18 mouse cellular contexts compared by ENCODE assay signal in genomic region chr7:35556905-35557304, GRCm38 (mm10). TPM values are rescaled to one million over a fixed set of nuclear protein-coding genes. Genes with fewer than 3 reads are reported as not detected.
DNase-seq lines count a peak whose midpoint lies in the region; ATAC-seq lines count a peak whose summit lies in the region.
"Had no signal": no experiment of that assay in that cellular context is flagged by ENCODE, and none has a peak within 500 bp of the region (broad histone marks: within the 10 kb centered on the region; RNA-seq: fewer than 3 reads in every experiment).

No protein-coding gene starts in this region.

- no peaks in the 10 kb centered on the region for H3K9me3 ChIP-seq in liver, embryonic 11.5 days (ENCODE audit: control insufficient read depth, low read length)
- no peaks in the 10 kb centered on the region for H3K9me3 ChIP-seq in forebrain, embryonic 10.5 days
- H3K9me3 ChIP-seq: embryonic facial prominence, embryonic 12.5 days; G1E; midbrain, embryonic 15.5 days had no signal

- WGBS in liver, embryonic 11.5 days: 42% methylated on average over 5 of the region's 5 CpGs
- WGBS in forebrain, embryonic 10.5 days: 93% methylated on average over 5 of the region's 5 CpGs

- no peaks in the 10 kb centered on the region for H3K36me3 ChIP-seq in liver, embryonic 11.5 days (ENCODE audit: control insufficient read depth, insufficient read depth, low read length)
- no peaks in the 10 kb centered on the region for H3K36me3 ChIP-seq in forebrain, embryonic 10.5 days (replicated peaks)
- H3K36me3 ChIP-seq: embryonic facial prominence, embryonic 12.5 days; midbrain, embryonic 15.5 days had no signal

- ATAC-seq in cerebellum, adult (ENCODE audit: insufficient number of reproducible peaks, low FRiP score, low TSS enrichment): no peak
- peak; percentile 51 for ATAC-seq in liver, embryonic 11.5 days (replicated peaks; ENCODE audit: low FRiP score)
- ATAC-seq in megakaryocyte-erythroid progenitor cell, adult 5-6 weeks (replicated peaks; ENCODE audit: low FRiP score, low TSS enrichment, poor library complexity, severe bottlenecking): peak; percentile 42
- ATAC-seq in monocyte, adult 5-6 weeks (replicated peaks; ENCODE audit: insufficient number of reproducible peaks, low FRiP score, low TSS enrichment, poor library complexity, severe bottlenecking): no peak
- ATAC-seq: CD4-positive, CD25-positive, alpha-beta regulatory T cell, adult 4 months; midbrain, embryonic 15.5 days had no signal

- H3K4me1 ChIP-seq in liver, embryonic 11.5 days (replicated peaks; ENCODE audit: control insufficient read depth, insufficient read depth, low read length): peaks cover 35% of the 10 kb centered on the region
- peaks cover 30% of the 10 kb centered on the region for H3K4me1 ChIP-seq in forebrain, embryonic 10.5 days

- no peaks in the 10 kb centered on the region for H3K27me3 ChIP-seq in liver, embryonic 11.5 days (replicated peaks; ENCODE audit: control insufficient read depth, insufficient read depth, low read length)
- H3K27me3 ChIP-seq in forebrain, embryonic 10.5 days (ENCODE audit: poor library complexity, severe bottlenecking): no peaks in the 10 kb centered on the region
- H3K27me3 ChIP-seq: embryonic facial prominence, embryonic 12.5 days; midbrain, embryonic 15.5 days had no signal

- H3K27ac ChIP-seq in liver, embryonic 11.5 days (ENCODE audit: low read depth, low read length): peak overlapping the region; percentile 97
- H3K27ac ChIP-seq in forebrain, embryonic 10.5 days: no peak overlapping the region
- H3K27ac ChIP-seq: embryonic facial prominence, embryonic 12.5 days; macrophage; midbrain, embryonic 15.5 days had no signal

- peak overlapping the region; percentile 98 for H3K9ac ChIP-seq in liver, embryonic 11.5 days (ENCODE audit: low read depth, low read length)
- H3K9ac ChIP-seq: embryonic facial prominence, embryonic 12.5 days; midbrain, embryonic 15.5 days had no signal

- H3K4me2 ChIP-seq in liver, embryonic 11.5 days: peak overlapping the region; percentile 88

- no peak overlapping the region for H3K4me3 ChIP-seq in liver, embryonic 11.5 days (ENCODE audit: low read depth, low read length)
- H3K4me3 ChIP-seq in forebrain, embryonic 10.5 days: no peak overlapping the region
- H3K4me3 ChIP-seq: embryonic facial prominence, embryonic 12.5 days; midbrain, embryonic 15.5 days had no signal

- DNase-seq in cerebellum, adult 9-10 months: peak; percentile 29
- DNase-seq in spleen, adult 12 weeks (ENCODE audit: low spot score): peak; percentile 45
- no peak for DNase-seq in spleen, postnatal 14 days (ENCODE audit: low spot score in 2 of 2)
- DNase-seq in liver, embryonic 11.5 days (ENCODE audit: low spot score): no peak
- DNase-seq in forebrain, embryonic 10.5 days (ENCODE audit: extremely low spot score, low spot score): no peak
- DNase-seq: adrenal gland, adult 2 months; cerebellum, adult 8-10 months; kidney, postnatal 10 days; lung, adult 2 months had no signal

RNA-seq across cellular contexts. Expression of gene Nudt19, which starts 0.8 kb away (rescaled TPM):
- 125 and 144 TPM in 2 replicates for polyA plus RNA-seq in liver, embryonic 11.5 days (2014; fragmentation: Nextera tagmentation; extraction: Ambion mirVana)
- 116 and 170 TPM in 2 replicates for total RNA-seq in megakaryocyte-erythroid progenitor cell, adult 5-6 weeks (2014; fragmentation: Nextera tagmentation)
- 55.2 and 71.9 TPM in 2 replicates for total RNA-seq in megakaryocyte-erythroid progenitor cell, adult 5-6 weeks (2017)
- total RNA-seq in monocyte, adult 5-6 weeks (2017): 15.7 to 30.9 TPM (median 21.0 TPM) in 3 replicates
- 45.9 and 50.3 TPM in 2 replicates for polyA plus RNA-seq in forebrain, embryonic 10.5 days (2016; fragmentation: Nextera tagmentation; extraction: Ambion mirVana)

RNA-seq across cellular contexts. Expression of gene Tdrd12, which starts 19.4 kb away (rescaled TPM):
- polyA plus RNA-seq in liver, embryonic 11.5 days (2014; fragmentation: Nextera tagmentation; extraction: Ambion mirVana): 0.22 and 0.29 TPM in 2 replicates
- 0.11 TPM in 1 of 2 replicates, not detected in the other for total RNA-seq in megakaryocyte-erythroid progenitor cell, adult 5-6 weeks (2014; fragmentation: Nextera tagmentation)
- not detected in 2 replicates for total RNA-seq in megakaryocyte-erythroid progenitor cell, adult 5-6 weeks (2017)
- not detected in 3 replicates for total RNA-seq in monocyte, adult 5-6 weeks (2017)
- 0.15 TPM in 2 replicates for polyA plus RNA-seq in forebrain, embryonic 10.5 days (2016; fragmentation: Nextera tagmentation; extraction: Ambion mirVana)
- polyA plus RNA-seq: adrenal gland, adult 2 months; CD4-positive, CD25-positive, alpha-beta regulatory T cell, adult 4 months; forebrain, embryonic 11.5 days; G1E had no signal

RNA-seq across cellular contexts. Expression of gene Rgs9bp, which starts 28.5 kb away (rescaled TPM):
- polyA plus RNA-seq in liver, embryonic 11.5 days (2014; fragmentation: Nextera tagmentation; extraction: Ambion mirVana): 0.22 and 0.40 TPM in 2 replicates
- total RNA-seq in megakaryocyte-erythroid progenitor cell, adult 5-6 weeks (2014; fragmentation: Nextera tagmentation): 4.6 and 5.6 TPM in 2 replicates
- 3.1 and 4.0 TPM in 2 replicates for total RNA-seq in megakaryocyte-erythroid progenitor cell, adult 5-6 weeks (2017)
- total RNA-seq in monocyte, adult 5-6 weeks (2017): 0.10 to 0.21 TPM in 2 of 3 replicates, not detected in the other
- 0.09 and 0.44 TPM in 2 replicates for polyA plus RNA-seq in forebrain, embryonic 10.5 days (2016; fragmentation: Nextera tagmentation; extraction: Ambion mirVana)
- polyA plus RNA-seq: CD4-positive, CD25-positive, alpha-beta regulatory T cell, adult 4 months had no signal

RNA-seq across cellular contexts. Expression of gene Ankrd27, which starts 29.1 kb away (rescaled TPM):
- polyA plus RNA-seq in liver, embryonic 11.5 days (2014; fragmentation: Nextera tagmentation; extraction: Ambion mirVana): 63.1 and 71.3 TPM in 2 replicates
- total RNA-seq in megakaryocyte-erythroid progenitor cell, adult 5-6 weeks (2014; fragmentation: Nextera tagmentation): 56.5 and 74.1 TPM in 2 replicates
- total RNA-seq in megakaryocyte-erythroid progenitor cell, adult 5-6 weeks (2017): 45.4 and 57.9 TPM in 2 replicates
- total RNA-seq in monocyte, adult 5-6 weeks (2017): 22.5 to 37.8 TPM (median 27.3 TPM) in 3 replicates
- polyA plus RNA-seq in forebrain, embryonic 10.5 days (2016; fragmentation: Nextera tagmentation; extraction: Ambion mirVana): 40.2 and 41.1 TPM in 2 replicates

Comparison
In these comparisons a context has a peak if more than half of its experiments do, and no peak if none do; other contexts are left out.
1. DNase-seq: peak in cerebellum, adult 9-10 months (single experiment) and spleen, adult 12 weeks (single experiment); none in spleen, postnatal 14 days (0 of 2), liver, embryonic 11.5 days (single experiment) and forebrain, embryonic 10.5 days (single experiment).
2. ATAC-seq: peak in liver, embryonic 11.5 days (single experiment) and megakaryocyte-erythroid progenitor cell, adult 5-6 weeks (single experiment); none in cerebellum, adult (single experiment) and monocyte, adult 5-6 weeks (single experiment).